Mouse (Mus musculus): ENCODE results near the gene Gp5. TPM values are rescaled to one million over a fixed set of nuclear protein-coding genes. Genes with fewer than 3 reads are reported as not detected.

Gene Gp5
- polyA plus RNA-seq, 1 experiment from 2014 or later, result 0.46 TPM

GRCm38 (mm10) chr16:30258441-30258840 lies 52.1 kb downstream of the Gp5 start:
- H3K36me3 ChIP-seq, result no peaks in the 10 kb centered on the region
- H3K4me3 ChIP-seq (replicated peaks), result no peak overlapping the region
- H3K9me3 ChIP-seq, result no peaks in the 10 kb centered on the region
- no peak for ATAC-seq
- H3K4me1 ChIP-seq (replicated peaks), result no peaks in the 10 kb centered on the region
- no peak overlapping the region for H3K27ac ChIP-seq
- WGBS, result 85% methylated on average over 7 of the region's 7 CpGs
- H3K9ac ChIP-seq, result no peak overlapping the region
- no peaks in the 10 kb centered on the region for H3K27me3 ChIP-seq (replicated peaks)
- no peak overlapping the region for H3K4me2 ChIP-seq (replicated peaks)

- H3K4me1 ChIP-seq (replicated peaks), result 0 out of 2 replicates have a peak, but pooled peaks cover 3% of the 10 kb centered on the region
- WGBS, result 62% methylated on average over 9 of the region's 9 CpGs
- no peak for ATAC-seq
- no peak overlapping the region for H3K9ac ChIP-seq
- no peak overlapping the region for H3K4me3 ChIP-seq (replicated peaks)
- H3K27ac ChIP-seq, result no peak overlapping the region
- no peak overlapping the region for H3K4me2 ChIP-seq (replicated peaks)
- H3K9me3 ChIP-seq, result no peaks in the 10 kb centered on the region
- no peaks in the 10 kb centered on the region for H3K27me3 ChIP-seq (replicated peaks)
- no peaks in the 10 kb centered on the region for H3K36me3 ChIP-seq
Measured at GRCm38 (mm10) chr16:30257718-30258117, 52.9 kb downstream of the Gp5 start.

Other genes starting within 250 kb of the Gp5 start
- 55.7 and 67.4 TPM in 2 replicates for gene Hes1, start 246.4 kb downstream of the Gp5 start, polyA plus RNA-seq (2015; fragmentation: Nextera tagmentation; extraction: Ambion mirVana)
- 0.19 and 0.20 TPM in 2 replicates for gene Cpn2, start 43.3 kb downstream of the Gp5 start, polyA plus RNA-seq (2015; fragmentation: Nextera tagmentation; extraction: Ambion mirVana)
- 0.43 and 0.44 TPM in 2 replicates for gene Lrrc15, start 27.5 kb downstream of the Gp5 start, polyA plus RNA-seq (2015; fragmentation: Nextera tagmentation; extraction: Ambion mirVana)
- 18.9 and 21.4 TPM in 2 replicates for gene Atp13a3, start 95.2 kb upstream of the Gp5 start, polyA plus RNA-seq (2015; fragmentation: Nextera tagmentation; extraction: Ambion mirVana)
- gene Tmem44, start 240.1 kb upstream of the Gp5 start, polyA plus RNA-seq (2015; fragmentation: Nextera tagmentation; extraction: Ambion mirVana), result 9.1 and 10.0 TPM in 2 replicates